Mouse (Mus musculus) adipocyte (in vitro differentiated cells): Measurements from ENCODE around the gene Ttll12.
A peak's percentile ranks its signal among the peaks of the same experiment; 100 is the strongest.

ENCODE experiments used
- DNase-seq: peaks from one replicate; pipeline ENCODE4 v3.0.0-alpha.2; 2016; ENCODE audit warnings: low spot score

Ttll12 gene

DNA sequence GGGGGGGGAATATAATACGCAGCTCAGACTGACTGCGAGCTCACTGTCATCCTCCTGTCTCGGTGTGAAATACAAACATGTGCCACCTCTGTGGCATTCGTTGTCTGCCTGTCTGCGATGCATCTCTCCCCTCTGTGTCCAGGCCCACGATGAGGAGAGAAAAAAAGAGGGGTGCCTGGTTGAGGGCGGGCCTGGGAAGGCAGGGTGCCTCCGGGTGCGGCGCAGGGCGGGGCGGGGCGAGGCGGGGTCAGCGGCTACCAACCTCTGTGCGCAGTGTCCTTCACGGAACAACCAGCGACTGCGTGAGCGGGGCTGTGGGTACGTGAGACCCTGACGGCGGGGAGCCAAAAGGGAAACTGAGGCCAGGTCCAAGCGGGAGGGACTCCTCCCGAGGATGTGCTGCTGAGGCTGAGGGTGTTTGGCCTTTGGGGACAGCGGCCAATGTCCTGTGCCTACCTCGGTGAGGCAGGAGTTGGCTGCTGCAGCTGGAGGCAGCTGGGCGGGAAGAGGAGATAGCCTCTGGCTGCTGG is 31.6 kb downstream of the Ttll12 start, which contains the start of the genes Tspo and Mcat:
Gene Tspo, plus strand, starts transcription at position 266 of the 530 bp plus-strand sequence.
Gene Mcat, minus strand, starts transcription at position 461 of the 530 bp plus-strand sequence.
- peak; percentile 79 for DNase-seq

- DNase-seq = peak; percentile 98
Measured at GRCm38 (mm10) chr15:83562626-83563270, 32.2 kb downstream of the Ttll12 start.

GRCm38 (mm10) chr15:83560941-83561477 is 33.9 kb downstream of the Ttll12 start:
- DNase-seq = no peak

DNA sequence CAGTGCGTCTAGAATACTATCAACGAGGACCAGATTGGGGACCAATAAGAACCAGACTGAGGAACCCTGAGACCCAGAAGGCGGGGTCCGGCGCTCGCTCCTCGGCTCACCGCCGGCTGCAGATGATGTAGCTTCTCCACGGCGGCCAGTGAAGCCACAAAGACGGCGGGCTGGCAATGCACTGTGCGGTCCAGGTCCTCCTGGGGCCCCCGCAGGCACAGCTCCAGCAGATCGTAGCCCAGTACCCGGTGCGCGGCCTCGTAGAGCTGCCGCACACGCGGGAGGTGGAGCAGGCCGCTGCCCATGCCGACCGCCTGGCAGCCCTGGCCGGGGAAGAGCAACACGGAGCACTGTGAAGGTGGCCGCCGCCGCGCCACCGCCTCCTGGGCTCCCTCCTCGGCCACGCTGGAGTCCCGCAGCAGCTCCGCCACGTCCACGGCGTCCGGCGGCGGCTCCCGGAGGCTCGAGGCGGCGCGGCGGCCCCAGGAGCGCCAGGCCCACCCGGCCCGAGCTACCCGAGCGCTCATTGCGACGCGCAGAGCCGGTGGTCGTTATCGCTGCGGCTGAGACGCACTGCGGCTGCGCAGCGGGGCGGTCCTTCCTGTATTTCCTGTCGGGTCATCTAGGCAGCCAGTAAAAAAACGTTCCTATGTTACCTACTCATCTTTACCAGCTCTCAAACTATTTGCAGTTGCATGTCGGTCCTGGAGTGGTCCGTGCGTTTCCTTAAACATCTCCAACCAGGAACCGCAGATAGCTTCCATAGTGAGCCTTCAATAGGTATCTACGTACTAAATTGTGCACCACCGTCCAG is 39.6 kb downstream of the Ttll12 start:
- peak; percentile 77 for DNase-seq

DNA sequence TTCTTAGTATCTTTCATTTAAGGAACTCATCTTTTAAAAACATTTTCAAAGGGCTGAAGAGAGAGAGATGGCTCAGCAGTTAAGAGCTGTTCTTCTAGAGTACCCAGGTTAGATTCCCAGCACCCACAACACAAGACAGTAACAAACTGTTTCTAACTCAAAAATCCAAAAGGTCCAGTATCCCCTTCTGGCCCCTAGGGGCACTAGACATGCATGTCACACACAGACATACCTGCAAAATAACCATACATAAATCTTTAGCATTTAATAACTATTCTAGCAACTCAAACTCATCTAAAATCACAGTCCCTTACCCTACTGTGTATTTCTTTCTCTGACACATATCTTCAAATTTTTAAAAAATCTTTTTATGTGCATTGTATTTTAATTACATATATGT is 41.1 kb downstream of the Ttll12 start:
- no peak for DNase-seq

DNA sequence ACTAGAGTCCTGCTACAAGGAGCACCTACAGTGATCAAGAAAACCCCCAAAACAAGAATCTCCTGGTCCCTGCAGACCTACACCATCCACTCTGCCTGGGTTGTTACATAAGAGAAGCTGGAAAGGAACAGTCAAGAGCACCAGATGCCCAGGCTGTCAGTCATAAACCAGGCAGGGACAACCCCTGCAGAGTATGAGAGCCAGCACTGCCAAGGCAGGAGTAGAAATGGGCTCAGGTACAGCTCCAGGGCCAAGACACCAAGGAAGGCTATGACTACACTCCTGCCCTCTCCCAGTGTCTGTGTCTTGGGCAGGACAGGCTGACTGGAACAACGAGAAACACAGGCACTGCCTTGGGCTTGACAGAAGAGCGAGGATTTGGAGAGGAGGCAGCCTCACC is 44.8 kb downstream of the Ttll12 start:
- DNase-seq = no peak

DNA sequence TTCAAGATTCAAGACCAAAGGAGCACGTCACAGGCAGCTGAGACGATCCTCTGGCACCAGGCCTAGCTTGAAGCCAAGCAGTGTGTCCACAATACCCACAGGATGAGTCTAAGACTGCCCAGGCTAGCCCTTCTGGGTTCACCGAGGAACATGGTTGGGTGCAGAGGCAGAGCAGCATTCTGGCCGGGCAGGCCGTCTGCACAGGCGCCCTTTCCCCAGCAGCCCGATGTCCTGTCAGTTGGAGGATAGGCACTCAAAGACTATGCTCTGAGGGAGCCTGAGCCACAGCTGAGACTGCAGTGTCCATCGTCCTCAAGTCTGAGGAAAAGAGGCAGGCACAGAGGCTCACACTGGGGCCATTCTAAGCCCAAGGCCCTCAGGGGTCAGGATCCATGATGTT is 47.8 kb downstream of the Ttll12 start:
- DNase-seq = no peak

DNA sequence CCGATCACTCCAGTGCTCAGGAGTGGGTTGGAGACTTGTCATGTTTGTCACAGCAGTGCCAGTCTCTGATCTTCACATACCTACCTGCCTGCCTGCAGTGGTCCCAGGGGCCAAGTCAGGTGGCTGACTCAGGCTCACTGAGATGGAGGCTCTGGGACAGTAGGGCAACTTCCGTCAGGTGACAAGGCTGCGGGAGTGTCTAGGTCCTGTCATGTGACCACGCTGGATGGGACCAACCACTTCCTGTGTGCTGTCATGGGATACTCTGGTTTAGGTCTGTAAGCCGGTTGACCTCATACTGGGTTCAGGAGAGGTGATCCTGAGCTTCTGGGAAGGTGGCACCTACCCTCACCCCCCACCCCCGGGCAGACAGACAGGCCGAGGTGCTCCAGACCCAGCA is 48.9 kb downstream of the Ttll12 start:
- no peak for DNase-seq

DNA sequence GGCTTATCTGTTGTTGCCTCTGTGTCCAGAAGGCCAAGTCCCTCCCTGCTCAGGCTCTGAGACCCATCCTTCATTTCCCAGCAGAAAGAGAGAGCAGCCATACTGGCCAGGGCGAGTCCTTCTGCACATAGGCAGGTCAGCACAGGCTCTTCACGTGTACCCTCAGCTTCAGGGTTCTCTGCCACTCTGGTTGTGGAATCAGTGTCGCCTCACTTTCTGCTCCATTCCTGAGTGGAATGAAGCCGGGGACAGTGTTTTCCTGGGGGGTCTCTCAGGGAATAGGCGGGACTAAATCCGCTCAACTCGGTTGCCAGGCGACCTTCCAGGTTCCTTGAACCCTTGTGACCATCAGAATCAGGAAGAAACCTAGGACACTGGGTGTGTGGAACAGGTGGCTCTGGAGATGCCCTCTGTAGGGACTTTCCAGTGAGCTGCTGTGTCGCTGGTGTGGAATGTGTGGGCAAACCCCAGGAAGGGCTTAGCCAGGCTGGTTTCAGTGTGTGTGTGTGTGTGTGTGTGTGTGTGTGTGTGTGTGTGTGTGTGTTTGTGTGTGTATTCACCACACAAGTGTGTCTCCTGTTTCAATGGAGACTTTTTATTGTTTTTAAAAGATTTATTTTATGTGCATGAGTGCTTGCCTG is 53.2 kb downstream of the Ttll12 start:
- DNase-seq = no peak

GRCm38 (mm10) chr15:83539905-83540304 is 55.1 kb downstream of the Ttll12 start:
- DNase-seq = peak; percentile 29

GRCm38 (mm10) chr15:83538855-83539254 is 56.1 kb downstream of the Ttll12 start:
- DNase-seq = no peak

- no peak for DNase-seq
Measured at GRCm38 (mm10) chr15:83535890-83536231, 59.1 kb downstream of the Ttll12 start.

DNA sequence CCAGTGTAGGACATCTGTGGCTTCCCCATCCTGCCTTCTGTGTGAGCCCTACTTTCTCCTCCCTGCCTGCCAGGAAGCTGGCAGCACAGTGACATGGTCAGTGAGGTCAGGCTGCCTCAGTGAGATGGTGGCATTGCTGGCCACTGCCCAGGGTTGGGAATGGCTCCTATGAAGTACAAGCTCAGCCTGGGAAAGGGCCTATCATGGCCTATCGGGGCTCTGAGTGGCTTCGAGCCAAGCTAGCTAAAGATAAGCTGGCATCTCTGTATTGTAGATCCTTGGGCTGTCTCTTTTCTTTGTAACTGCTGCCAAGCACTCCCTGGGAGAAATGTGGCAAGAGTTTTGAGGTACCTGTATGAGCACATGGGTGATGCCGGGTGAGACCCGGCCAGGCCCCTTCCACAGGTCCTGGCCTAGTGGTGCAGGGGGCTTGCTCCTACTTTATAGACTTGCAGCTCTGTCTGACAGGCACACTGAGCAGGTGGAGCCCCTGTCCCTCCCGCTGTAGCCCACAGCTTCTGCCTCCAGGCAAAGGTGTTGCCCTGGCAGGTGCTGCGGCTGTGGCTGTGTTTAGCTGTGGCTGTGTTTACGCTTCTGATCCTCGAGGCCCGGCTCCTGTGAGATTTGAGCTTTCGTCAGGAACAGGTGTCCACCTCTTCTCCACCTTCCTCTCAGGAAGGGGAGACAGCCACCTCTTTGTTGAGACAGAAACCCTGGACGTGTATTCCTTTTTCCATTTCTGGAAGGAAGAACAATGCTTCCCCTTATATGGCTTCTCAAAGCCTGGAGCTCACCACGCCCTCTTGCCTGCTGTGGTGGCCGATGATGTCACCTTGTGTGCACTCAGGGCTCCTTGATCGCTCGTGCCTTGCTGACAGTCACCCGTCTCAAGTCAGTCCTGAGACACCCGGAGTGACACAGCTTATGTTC is 59.7 kb downstream of the Ttll12 start:
- no peak for DNase-seq

- no peak for DNase-seq
Measured at GRCm38 (mm10) chr15:83532606-83533005, 62.4 kb downstream of the Ttll12 start.

- DNase-seq = no peak
Measured at GRCm38 (mm10) chr15:83531961-83532469, 62.9 kb downstream of the Ttll12 start.

GRCm38 (mm10) chr15:83530688-83531087 is 64.3 kb downstream of the Ttll12 start:
- no peak for DNase-seq

GRCm38 (mm10) chr15:83530233-83530632 is 64.7 kb downstream of the Ttll12 start:
- DNase-seq = no peak

GRCm38 (mm10) chr15:83529765-83530164 is 65.2 kb downstream of the Ttll12 start:
- DNase-seq = no peak

DNA sequence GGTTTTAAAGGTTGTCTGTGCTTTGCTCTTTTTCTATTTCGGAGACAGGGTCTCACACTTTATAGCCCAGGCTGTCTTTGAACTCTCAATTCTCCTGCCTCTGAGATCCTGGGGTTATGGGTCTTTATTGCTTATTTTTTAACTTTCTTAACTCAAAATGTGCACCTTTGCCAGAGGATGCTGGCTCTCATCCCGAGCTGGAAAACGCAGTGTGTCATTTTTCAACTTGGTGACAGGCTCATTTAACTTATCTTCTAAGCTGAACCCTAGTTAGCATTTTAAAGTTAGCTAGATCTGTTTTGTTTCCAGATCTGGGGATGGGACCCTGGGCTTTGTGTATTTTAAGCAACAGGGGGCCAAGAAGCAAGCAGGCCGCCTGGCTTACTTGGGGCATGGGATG is 66.1 kb downstream of the Ttll12 start:
- DNase-seq = peak; percentile 38

DNA sequence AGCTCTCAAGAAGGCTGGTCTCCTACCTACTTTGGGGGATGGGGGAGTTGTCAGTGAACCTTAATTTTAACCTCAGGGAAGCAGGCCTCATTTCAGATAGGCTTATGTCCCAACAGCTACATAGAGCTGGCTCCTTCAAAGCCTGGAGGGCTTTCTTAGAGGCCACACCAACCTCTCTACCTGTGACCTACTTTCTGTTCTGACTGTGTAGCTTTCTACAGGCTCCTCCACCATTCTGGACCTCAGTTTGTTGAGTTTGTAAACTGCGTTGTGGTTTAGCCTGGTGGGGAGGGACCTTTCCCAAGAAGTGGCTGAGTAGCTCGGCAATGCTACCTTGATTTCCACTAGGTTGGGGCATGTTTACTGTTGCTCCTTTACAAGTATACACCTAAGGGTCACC is 67.2 kb downstream of the Ttll12 start:
- DNase-seq = no peak

GRCm38 (mm10) chr15:83527092-83527437 is 67.9 kb downstream of the Ttll12 start:
- DNase-seq = no peak
